Mouse (Mus musculus) forebrain, embryonic 16.5 days (tissue): ENCODE results near the gene Gfpt2. TPM values are rescaled to one million over a fixed set of nuclear protein-coding genes. Genes with fewer than 3 reads are reported as not detected.

ENCODE experiments used
- ATAC-seq: fragments of 200-750 bp; cut with Nextera tagmentation; 2 replicates; pipeline ENCODE4 v1.8.0; 2017; ENCODE audit warnings: mild to moderate bottlenecking, moderate library complexity
- H3K27ac ChIP-seq: fragments of 300-500 bp; sonication (generic); 2 replicates; pipeline ENCODE4 v1.5.1; 2014; ENCODE audit warnings: low read length, control low read depth
- H3K27me3 ChIP-seq: fragments of 300-500 bp; sonication (generic); replicated peaks from 2 replicates; pipeline ENCODE4 v1.6.1; 2014; ENCODE audit warnings: low read length; ENCODE audit not compliant: control insufficient read depth, insufficient read depth
- H3K36me3 ChIP-seq: fragments of 300-500 bp; sonication (generic); 2 replicates; pipeline ENCODE4 v1.6.1; 2014; ENCODE audit not compliant: control insufficient read depth, insufficient read depth
- H3K4me1 ChIP-seq: fragments of 300-500 bp; sonication (generic); replicated peaks from 2 replicates; pipeline ENCODE4 v1.6.1; 2014; ENCODE audit warnings: low read length; ENCODE audit not compliant: control insufficient read depth, insufficient read depth
- H3K4me2 ChIP-seq: fragments of 300-500 bp; sonication (generic); 2 replicates; pipeline ENCODE4 v1.6.1; 2014; ENCODE audit warnings: mild to moderate bottlenecking, low read length, control low read depth
- H3K4me3 ChIP-seq: fragments of 300-500 bp; sonication (generic); replicated peaks from 2 replicates; pipeline ENCODE4 v1.5.1; 2014; ENCODE audit warnings: mild to moderate bottlenecking, low read length, control low read depth
- H3K9ac ChIP-seq: fragments of 300-500 bp; sonication (generic); replicated peaks from 2 replicates; pipeline ENCODE4 v1.6.1; 2014; ENCODE audit warnings: low read depth, low read length, control low read depth
- H3K9me3 ChIP-seq: fragments of 300-500 bp; sonication (generic); 2 replicates; pipeline ENCODE4 v1.6.1; 2016; ENCODE audit warnings: low read length; ENCODE audit not compliant: control insufficient read depth
- WGBS: fragments of 180-500 bp; shearing (Covaris S2); extraction: QIAGEN DNeasy Blood & Tissue Kit; methylation state at CpG from one replicate; pipeline ENCODE4 v1.1.7; 2014; 5-methylcytosine and 5-hydroxymethylcytosine counted together
- polyA plus RNA-seq: library from polyadenylated mRNA; unstranded; fragments of >200 nt; fragmentation: Nextera tagmentation; extraction: Ambion mirVana; gene quantifications from 2 replicates; pipeline ENCODE4 v1.2.1, GENCODE M21; 2015

Gene Gfpt2
- 13.3 and 16.6 TPM in 2 replicates for polyA plus RNA-seq

- ATAC-seq = peak; percentile 99
- Histone ChIP-seq H3K9ac (peak within 1 kb of the TSS; percentile 71), H3K9me3 (no peaks in the 10 kb centered on the region), H3K27ac (no peak within 1 kb of the TSS), H3K36me3 (no peaks in the 10 kb centered on the region), H3K4me1 (peaks cover 6% of the 10 kb centered on the region), H3K4me2 (peak within 1 kb of the TSS; percentile 76), H3K4me3 (peak within 1 kb of the TSS; percentile 66), H3K27me3 (no peaks in the 10 kb centered on the region)
- WGBS = 0% methylated on average over 25 of the region's 25 CpGs
These were observed at the start of gene Gfpt2 for GRCm38 (mm10) chr11:49793619-49794341. Gene Gfpt2, plus strand, starts transcription at chr11:49794178.

DNA sequence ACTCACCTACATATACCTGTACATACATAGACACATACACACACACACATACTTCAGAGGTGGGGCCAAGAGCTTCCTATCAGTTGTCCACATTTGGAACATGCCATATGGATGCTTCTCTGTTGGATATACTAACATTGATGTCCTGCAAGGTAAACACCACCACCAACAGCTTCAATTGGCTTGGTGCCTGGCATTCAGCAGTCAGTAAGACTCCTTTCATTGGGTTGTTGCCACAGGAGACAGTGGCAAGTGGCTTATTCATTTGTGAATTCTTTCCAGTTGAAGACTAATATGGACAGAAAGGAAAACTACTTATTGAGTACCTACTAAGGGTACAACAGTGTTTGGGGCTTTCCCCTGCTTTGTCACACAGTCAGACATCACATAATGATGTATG, 49.0 kb upstream of the Gfpt2 start:
- H3K27me3 ChIP-seq = no peaks in the 10 kb centered on the region
- H3K36me3 ChIP-seq = no peaks in the 10 kb centered on the region
- no peaks in the 10 kb centered on the region for H3K4me1 ChIP-seq
- no peak for ATAC-seq
- no peak overlapping the region for H3K4me2 ChIP-seq
- H3K4me3 ChIP-seq = no peak overlapping the region
- H3K27ac ChIP-seq = no peak overlapping the region
- H3K9me3 ChIP-seq = peaks cover 6% of the 10 kb centered on the region; the same call in 1 of the 2 replicates
- H3K9ac ChIP-seq = no peak overlapping the region

- Histone ChIP-seq H3K36me3 (no peaks in the 10 kb centered on the region), H3K4me3 (no peak overlapping the region), H3K4me2 (no peak overlapping the region), H3K9ac (no peak overlapping the region), H3K4me1 (no peaks in the 10 kb centered on the region), H3K9me3 (peaks cover 6% of the 10 kb centered on the region; the same call in 1 of the 2 replicates), H3K27me3 (no peaks in the 10 kb centered on the region), H3K27ac (no peak overlapping the region)
- WGBS = 47% methylated on average over 3 of the region's 3 CpGs
- ATAC-seq = peak; percentile 57; the same call in 1 of the 2 replicates
These were observed 48.1 kb upstream of the Gfpt2 start for GRCm38 (mm10) chr11:49745839-49746238.

GRCm38 (mm10) chr11:49746756-49747155, 47.2 kb upstream of the Gfpt2 start:
- H3K4me1 ChIP-seq = no peaks in the 10 kb centered on the region

GRCm38 (mm10) chr11:49754958-49755665, 38.9 kb upstream of the Gfpt2 start:
- no peak overlapping the region for H3K4me2 ChIP-seq
- 64% methylated on average over 12 of the region's 12 CpGs for WGBS
- H3K4me1 ChIP-seq = no peaks in the 10 kb centered on the region
- no peak overlapping the region for H3K27ac ChIP-seq
- no peak overlapping the region for H3K4me3 ChIP-seq
- no peaks in the 10 kb centered on the region for H3K36me3 ChIP-seq
- H3K9ac ChIP-seq = no peak overlapping the region
- no peak for ATAC-seq
- H3K27me3 ChIP-seq = no peaks in the 10 kb centered on the region
- no peaks in the 10 kb centered on the region for H3K9me3 ChIP-seq

More at GRCm38 (mm10) chr11:49746756-49747155, 47.2 kb upstream of the Gfpt2 start:
- H3K9me3 ChIP-seq = peaks cover 6% of the 10 kb centered on the region; the same call in 1 of the 2 replicates
- WGBS = 92% methylated on average over 1 of the region's 1 CpGs
- no peaks in the 10 kb centered on the region for H3K36me3 ChIP-seq
- no peak overlapping the region for H3K4me2 ChIP-seq
- no peak overlapping the region for H3K4me3 ChIP-seq
- H3K9ac ChIP-seq = no peak overlapping the region
- no peak for ATAC-seq
- H3K27me3 ChIP-seq = no peaks in the 10 kb centered on the region
- H3K27ac ChIP-seq = no peak overlapping the region

DNA sequence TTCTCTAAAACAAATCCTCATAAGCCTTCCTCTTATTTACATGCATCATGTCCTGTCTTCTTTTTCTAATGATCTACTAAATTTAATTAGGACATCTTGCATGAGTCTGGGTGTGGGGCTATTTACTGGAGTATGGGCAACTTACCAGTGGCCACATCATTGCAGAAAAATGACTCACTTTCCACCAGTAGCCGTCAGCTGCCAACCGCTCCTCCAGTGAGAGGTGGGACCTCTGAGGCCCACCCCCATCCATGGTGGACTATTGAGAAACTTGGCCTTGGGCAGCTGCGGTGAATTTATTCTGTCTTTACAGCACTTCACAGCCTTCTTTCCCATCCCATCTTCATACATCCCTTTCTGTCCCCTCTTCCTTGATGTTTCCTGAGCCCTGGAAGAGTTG, 35.9 kb upstream of the Gfpt2 start:
- Histone ChIP-seq H3K27ac (no peak overlapping the region), H3K36me3 (no peaks in the 10 kb centered on the region), H3K4me3 (no peak overlapping the region), H3K9ac (no peak overlapping the region), H3K4me2 (no peak overlapping the region), H3K4me1 (no peaks in the 10 kb centered on the region), H3K9me3 (no peaks in the 10 kb centered on the region), H3K27me3 (no peaks in the 10 kb centered on the region)
- ATAC-seq = no peak
- 93% methylated on average over 3 of the region's 3 CpGs for WGBS

GRCm38 (mm10) chr11:49761130-49761529, 32.8 kb upstream of the Gfpt2 start:
- no peaks in the 10 kb centered on the region for H3K36me3 ChIP-seq
- no peaks in the 10 kb centered on the region for H3K27me3 ChIP-seq
- no peak overlapping the region for H3K27ac ChIP-seq
- no peaks in the 10 kb centered on the region for H3K4me1 ChIP-seq
- H3K4me2 ChIP-seq = no peak overlapping the region
- H3K9ac ChIP-seq = no peak overlapping the region
- H3K4me3 ChIP-seq = no peak overlapping the region
- 86% methylated on average over 5 of the region's 5 CpGs for WGBS
- 0 out of 2 replicates have a peak, but pooled peaks have one; percentile 26 for ATAC-seq
- H3K9me3 ChIP-seq = no peaks in the 10 kb centered on the region

- Histone ChIP-seq H3K9me3 (no peaks in the 10 kb centered on the region; the same call in 1 of the 2 replicates), H3K9ac (no peak overlapping the region), H3K27me3 (no peaks in the 10 kb centered on the region), H3K27ac (no peak overlapping the region), H3K36me3 (no peaks in the 10 kb centered on the region), H3K4me3 (no peak overlapping the region), H3K4me1 (no peaks in the 10 kb centered on the region), H3K4me2 (no peak overlapping the region)
- no peak for ATAC-seq
These were observed 30.4 kb upstream of the Gfpt2 start for GRCm38 (mm10) chr11:49763555-49763954.

- Histone ChIP-seq H3K4me1 (no peaks in the 10 kb centered on the region), H3K4me3 (no peak overlapping the region), H3K4me2 (no peak overlapping the region), H3K9me3 (no peaks in the 10 kb centered on the region; the same call in 1 of the 2 replicates), H3K27me3 (no peaks in the 10 kb centered on the region), H3K36me3 (no peaks in the 10 kb centered on the region), H3K9ac (no peak overlapping the region), H3K27ac (no peak overlapping the region)
- no peak for ATAC-seq
- WGBS = 62% methylated on average over 4 of the region's 4 CpGs
These were observed 30.0 kb upstream of the Gfpt2 start for GRCm38 (mm10) chr11:49764023-49764422.
